Mouse (Mus musculus): ENCODE results near the gene Usp6nl. TPM values are rescaled to one million over a fixed set of nuclear protein-coding genes. Genes with fewer than 3 reads are reported as not detected.

The Usp6nl gene
- total RNA-seq, 2 experiments from 2014 or later: 18.0 to 26.6 TPM

DNA sequence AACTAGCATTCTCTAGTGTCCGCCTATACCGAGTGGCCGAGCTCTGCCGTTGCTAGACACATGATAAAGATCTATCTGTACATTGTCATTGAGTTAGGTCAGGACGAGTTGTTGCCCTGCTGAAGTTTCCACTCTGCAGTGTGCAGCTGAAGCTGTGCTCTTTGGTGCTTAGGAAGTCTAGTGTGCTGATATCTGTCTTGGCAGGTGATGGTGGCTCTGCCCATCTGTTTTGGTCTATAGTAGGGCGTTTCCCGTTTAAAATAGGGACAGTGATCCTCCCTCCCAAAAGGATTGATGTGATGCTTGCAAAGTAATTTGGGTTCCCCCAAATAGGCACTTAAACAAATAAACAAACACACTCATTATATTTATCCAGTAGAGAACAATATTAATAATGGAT is 82.2 kb downstream of the Usp6nl start:
- peak; percentile 74 for ATAC-seq (replicated peaks; ENCODE audit: low FRiP score, poor library complexity, severe bottlenecking)

DNA sequence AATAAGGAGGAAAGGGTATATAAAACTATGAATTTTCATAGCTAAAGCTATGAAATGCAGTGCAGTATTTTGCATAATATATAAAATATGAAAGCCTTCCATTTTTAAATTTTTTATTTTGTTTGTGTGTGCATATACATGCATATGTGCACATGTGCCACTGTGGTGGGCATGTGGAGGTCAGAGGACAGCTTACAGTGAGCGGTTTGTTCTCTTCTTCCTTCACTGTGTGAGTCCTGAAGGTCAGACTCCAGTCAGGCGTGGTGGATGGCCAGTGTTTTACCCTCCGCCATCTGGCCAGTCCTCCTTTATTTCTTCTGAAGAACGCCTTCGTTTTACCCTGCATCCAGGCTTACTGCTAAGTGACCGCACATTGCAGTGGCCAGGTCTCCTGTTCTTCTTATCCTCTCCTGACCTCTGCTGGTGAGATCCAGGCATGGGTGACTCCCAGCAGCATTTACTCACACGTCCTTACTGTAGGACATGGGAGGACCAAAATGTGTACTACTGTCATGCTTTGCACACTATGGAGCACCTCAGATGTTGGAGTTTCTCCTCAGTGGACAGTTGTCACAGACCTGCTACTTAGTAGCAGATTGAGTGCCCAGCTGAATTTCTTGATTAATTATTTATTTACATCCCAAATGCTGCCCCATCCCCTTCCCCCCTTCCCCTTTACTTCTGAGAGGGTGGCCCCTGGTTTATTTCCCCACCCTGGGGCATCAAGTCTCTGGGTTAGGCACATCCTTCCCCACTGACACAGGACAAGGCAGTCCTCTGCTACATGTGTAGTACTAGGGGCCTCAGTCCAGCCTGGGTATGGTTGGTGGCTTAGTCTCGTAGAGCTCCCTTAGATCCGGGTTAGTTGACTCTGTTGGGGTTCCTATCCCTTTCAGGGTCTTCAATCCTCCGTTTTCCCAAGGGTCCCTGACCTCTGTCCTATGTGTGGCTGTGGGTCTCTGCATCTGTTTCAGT is 82.9 kb downstream of the Usp6nl start:
- peak; percentile 82 for ATAC-seq (replicated peaks; ENCODE audit: low FRiP score, poor library complexity, severe bottlenecking)

DNA sequence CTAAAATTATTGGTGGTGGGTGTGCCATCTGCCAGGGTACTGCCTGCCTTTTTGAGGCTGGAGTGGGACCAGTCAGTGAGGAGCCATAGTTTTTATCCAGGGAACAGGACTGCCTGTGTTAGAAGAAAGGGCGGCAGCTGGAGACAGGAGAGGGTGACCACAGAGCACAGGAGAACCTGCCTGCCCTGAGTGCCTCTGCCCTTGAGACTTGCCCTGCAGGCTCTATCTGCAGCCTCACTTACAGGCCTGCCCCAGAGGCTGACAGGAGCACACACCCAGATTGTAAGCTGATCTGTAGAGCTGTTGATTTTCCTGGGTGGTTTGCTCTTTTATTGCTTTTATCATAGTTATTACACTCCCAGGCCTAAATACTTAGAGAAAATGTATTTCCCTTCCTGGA is 85.2 kb downstream of the Usp6nl start:
- ATAC-seq (replicated peaks; ENCODE audit: low FRiP score, poor library complexity, severe bottlenecking): no peak

DNA sequence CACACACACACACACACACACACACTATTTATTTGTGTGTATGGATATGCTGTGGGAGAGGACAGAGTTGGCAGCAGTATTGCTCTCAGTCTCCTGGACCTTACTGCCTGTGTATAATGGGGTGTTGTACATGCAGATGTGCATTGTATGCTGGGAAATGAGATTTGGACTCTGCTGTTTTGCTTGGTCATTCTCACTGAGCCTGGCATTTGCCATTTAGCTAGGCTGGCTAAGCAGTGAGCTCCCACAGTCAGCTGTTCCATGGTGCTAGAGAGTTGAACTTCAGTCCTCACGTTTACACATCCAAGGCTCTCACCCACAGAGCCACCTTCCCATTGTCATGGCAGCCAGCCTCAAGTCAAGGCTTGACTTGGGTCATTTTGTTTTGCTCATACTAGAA is 90.2 kb downstream of the Usp6nl start:
- ATAC-seq (replicated peaks; ENCODE audit: low FRiP score, poor library complexity, severe bottlenecking): no peak

DNA sequence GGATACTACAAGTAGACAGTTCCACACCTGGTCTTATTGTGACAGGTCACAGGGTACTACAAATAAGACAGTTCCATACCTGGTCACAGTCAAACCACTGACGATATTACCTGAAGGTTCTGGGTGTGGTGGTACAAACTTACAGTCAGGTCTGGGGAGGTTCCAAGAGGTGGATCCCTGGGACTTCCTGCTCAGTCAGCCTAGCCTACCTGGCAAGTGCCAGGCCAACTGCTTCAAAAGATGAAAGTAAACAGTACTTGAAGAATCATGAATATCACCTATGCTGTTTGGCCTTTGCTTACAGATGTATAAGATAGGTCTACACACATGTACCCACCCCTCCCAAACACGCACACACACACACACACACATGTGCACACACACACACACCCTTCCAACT is 91.3 kb downstream of the Usp6nl start:
- no peak for ATAC-seq (replicated peaks; ENCODE audit: low FRiP score, poor library complexity, severe bottlenecking)

DNA sequence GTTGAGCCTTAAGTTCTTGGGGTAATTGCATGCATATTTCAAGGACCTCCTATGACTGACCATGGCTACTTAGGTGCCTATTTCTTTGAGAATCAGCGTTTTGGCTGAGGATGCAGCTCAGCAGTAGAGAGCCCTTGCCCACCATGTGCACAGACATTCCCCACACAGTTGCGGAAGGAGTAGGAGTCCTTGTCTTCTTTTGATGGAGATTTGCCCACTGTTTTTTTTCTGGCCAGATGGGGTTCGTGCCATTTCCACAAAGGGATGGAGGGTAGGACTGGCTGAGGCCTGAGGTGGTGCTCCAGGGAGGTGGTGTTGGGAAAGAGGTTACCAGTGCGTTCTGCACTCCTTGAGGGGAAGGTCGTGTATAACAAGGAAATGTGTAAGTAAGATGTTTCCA is 91.9 kb downstream of the Usp6nl start:
- ATAC-seq (replicated peaks; ENCODE audit: low FRiP score, poor library complexity, severe bottlenecking): no peak

DNA sequence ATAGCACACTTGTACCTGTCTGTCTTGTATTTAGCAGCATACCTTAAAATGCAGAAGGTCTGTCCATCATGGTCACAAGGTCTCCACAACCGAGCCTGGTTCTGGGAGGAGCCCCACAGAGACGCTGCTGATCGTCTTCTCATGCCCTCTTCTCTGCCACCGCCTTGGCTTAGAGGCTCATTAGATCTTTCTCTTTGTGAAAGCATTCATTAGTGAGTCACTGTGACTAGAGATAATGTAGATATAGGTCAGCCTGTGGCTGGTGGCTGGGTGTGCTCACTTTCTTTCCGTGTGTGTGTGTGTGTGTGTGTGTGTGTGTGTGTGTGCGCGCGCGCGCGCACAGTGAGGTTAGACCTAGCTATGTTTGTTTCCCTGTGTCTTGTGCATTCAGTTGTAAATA is 94.7 kb downstream of the Usp6nl start:
- ATAC-seq (replicated peaks; ENCODE audit: low FRiP score, poor library complexity, severe bottlenecking): no peak

DNA sequence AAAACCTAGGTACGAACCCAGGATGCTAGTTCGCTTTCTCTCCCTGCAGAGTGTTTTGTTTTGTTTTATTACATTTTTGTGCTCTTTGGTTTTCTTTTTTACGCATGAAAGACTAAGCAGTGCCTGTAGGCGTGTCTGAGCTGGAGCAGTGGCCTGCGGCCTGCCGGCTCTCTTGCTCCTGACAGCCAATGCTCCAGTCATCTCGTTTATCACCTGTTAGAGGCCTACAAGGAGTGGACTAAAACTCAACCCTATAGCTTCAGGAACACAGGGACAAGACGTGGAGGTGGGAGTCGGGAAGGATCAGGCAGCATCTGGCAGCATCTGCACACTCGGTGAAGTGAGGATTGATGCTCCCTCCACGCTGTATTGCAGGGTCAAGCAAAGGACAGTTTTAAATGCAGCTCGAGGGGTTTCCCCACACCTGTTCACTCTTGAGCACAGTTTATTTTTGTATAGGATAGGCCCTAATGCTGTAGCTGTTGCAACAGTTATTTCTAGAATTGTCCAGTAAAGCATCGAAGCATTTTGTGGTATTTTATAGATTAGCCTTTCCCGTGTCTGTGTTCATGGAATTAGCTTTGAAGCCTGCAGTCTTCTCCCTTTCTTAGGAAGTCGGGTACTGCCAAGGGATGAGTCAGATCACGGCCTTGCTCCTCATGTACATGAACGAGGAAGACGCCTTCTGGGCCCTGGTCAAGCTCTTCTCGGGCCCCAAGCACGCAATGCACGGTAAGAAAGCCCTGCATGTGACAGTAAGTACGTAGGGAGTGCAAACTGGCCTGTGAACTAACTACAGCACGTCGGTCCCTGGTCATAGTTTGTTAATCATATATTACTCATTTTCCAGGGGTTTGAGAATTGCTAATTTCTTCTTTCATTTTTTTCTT is 101.4 kb downstream of the Usp6nl start:
- ATAC-seq (replicated peaks; ENCODE audit: low FRiP score, poor library complexity, severe bottlenecking): no peak

DNA sequence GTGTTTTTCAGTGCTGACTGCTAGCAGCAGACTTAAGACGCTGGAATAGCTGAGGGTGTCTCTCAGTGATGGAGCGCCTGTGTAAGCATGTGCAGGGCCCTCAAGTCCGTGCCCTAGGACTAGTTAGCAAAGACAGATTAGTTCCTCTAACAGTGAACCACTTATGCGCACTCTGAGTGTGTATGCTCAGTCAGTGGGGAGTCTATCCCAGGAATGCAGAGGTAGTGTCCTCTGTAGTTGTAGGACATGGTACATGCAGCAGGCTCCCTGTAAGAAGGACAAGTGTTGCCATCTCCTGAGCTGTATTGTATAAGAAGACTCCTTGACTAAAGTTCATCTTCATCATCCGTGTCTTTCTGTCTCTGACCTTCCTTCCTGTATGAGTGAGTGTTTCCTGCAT is 102.4 kb downstream of the Usp6nl start:
- ATAC-seq (replicated peaks; ENCODE audit: low FRiP score, poor library complexity, severe bottlenecking): no peak

DNA sequence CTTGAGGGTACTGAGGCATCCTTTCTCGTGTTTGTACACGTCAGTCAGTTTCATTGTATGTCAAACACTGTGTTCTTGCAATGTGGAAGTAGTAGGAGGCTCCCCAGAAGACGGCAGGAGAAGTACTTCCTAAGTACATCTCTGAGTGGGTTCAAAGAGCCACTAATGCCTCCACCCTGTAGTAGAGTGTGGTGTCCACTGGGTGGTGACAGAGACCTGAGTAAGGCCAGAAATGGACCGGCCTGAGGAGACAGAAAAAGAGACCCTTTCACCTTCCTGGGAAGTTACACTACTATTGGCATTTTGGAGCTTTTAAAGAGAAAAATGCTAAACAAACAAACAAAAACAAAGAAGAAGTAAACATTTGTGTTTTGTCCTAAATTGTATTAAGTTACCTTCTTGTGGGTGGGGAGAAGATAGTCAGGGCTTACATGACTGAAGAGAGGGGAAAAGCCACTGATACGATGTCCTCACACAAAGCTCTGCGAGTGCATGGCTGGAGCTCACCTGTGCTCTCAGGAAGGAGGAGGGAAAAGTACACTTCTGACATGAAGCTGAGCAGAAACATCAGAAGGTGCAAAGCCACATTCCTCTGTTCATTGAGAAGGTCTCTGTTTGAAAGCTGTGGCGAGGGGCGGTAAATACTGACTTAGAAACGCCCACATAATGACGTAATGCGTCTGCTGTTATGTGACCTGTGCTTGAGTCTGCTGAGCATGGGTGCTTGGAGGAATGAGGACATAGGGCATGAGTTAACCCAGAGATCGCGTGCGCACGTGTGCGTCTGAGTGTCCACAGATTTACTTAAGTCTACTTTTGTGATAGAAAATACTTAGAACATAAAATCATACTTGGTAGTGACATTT is 113.9 kb downstream of the Usp6nl start:
- ATAC-seq (replicated peaks; ENCODE audit: low FRiP score, poor library complexity, severe bottlenecking): no peak; the same call in 1 of the 2 replicates

DNA sequence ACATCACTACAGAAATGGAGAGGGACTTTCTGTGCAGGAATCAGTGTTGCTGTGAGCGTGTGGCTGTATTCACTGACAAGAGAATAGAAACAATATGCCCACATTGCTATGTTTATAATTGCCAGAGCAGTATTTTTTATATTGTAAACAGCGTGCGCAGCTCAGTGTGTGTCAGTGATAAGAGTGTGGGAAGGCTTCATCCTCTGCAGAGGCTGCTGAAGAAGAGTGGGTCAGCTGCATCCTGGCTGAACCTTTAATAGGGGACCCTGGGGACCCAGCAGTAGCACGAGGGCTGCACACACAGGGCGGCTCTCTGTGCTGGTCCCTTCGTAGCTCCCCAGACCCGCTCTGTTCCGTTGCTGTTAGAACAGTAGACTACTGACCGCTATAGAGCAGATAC is 119.2 kb downstream of the Usp6nl start:
- ATAC-seq (replicated peaks; ENCODE audit: low FRiP score, poor library complexity, severe bottlenecking): no peak

DNA sequence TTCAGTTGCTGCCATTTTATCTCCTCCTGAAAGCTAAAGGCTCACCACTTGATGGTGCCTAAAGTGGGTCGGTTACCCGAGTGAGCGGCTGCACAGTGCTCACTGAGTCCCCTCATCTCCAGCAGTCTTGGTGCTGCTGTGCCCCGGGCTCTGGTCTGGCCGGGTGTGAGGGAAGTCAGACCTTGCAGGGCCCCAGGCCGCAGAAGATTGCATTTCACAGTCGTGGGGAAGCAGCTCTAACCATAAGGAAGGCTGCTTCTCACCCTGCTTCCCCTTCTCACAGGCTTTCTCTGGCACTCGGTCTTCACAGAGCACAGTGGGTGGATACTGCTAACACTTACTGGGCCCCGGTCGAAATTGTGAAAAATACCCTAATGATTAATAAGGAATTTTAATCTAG is 119.8 kb downstream of the Usp6nl start:
- ATAC-seq (replicated peaks; ENCODE audit: low FRiP score, poor library complexity, severe bottlenecking): no peak

DNA sequence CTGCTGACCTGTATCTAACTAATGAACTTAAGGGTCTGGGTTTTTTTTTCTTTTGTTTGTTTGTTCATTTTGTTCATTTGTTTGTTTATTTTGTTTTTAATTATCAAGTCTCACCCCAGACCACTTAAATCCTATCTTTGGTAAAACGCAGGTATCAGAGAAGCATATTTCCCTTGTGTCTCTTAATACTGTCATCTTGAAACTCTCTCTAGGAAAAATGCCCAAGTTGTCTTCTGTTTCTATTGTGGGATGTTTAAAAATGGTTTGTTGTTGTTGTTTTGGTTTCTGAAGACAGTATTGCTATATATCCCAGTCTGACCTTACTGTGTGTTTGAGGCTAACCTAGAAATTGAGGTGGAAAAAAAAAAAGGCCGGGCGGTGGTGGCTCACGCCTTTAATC is 121.5 kb downstream of the Usp6nl start:
- no peak for ATAC-seq (replicated peaks; ENCODE audit: low FRiP score, poor library complexity, severe bottlenecking)

DNA sequence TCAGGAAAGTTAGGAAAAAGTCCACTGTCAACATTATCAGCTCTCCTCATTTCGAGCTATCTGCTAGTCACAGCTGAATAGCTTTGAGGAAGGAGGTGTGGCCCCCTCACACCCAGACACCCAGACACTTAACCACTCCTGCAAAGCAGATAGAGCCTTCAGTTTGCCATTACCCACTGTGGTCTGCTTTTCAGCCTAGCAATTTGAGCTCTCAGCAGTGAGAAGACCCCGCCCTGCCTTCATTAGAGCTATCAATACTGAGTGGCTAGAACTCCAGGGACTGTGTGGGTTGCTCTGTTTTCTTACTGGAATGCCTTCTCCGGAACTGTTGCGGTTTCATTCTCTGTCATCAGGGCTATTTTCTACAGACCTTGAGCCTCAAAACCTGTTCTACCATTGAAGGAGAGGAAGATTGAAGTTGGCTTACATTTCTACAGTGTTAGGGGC is 122.3 kb downstream of the Usp6nl start:
- peak; percentile 89 for ATAC-seq (replicated peaks; ENCODE audit: low FRiP score, poor library complexity, severe bottlenecking)

DNA sequence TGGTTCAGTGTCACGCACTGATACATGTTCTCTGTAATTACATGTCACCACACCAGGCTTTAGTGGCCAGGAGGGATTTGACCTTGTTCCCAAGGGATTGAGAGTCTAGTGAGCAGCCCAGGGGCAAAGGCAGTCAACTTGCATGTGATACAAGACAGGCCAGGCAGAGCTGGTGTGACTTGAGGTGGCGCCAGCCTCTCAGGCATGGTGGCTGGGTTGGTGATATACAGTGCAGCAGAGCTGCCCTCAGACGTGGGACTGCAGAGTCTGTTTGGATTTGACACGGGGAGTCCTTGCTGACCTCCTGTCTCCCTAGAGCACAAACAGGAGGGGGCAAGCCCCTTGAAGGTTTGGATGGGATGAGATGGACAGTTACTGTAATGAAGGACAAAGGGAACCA is 123.4 kb downstream of the Usp6nl start:
- no peak for ATAC-seq (replicated peaks; ENCODE audit: low FRiP score, poor library complexity, severe bottlenecking)

DNA sequence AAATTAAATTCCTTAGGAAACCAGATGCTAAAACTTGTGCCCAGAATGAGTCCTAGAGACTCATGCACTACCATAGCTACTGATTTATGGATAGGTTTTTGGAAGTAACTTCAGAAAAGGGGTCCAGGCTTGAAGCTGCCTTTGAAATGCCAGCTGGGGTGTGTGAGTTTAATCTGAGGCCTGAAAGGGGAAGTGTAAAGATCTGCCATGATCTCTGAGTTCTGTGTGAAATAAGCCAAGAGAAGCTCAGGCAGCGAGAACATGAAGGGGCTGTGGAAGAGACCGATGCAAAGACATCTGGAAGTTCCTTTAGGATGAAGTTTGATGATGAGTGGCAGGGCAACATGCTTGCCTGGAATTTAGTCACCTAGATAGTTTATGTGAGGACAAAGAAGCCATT is 126.4 kb downstream of the Usp6nl start:
- ATAC-seq (replicated peaks; ENCODE audit: low FRiP score, poor library complexity, severe bottlenecking): no peak

DNA sequence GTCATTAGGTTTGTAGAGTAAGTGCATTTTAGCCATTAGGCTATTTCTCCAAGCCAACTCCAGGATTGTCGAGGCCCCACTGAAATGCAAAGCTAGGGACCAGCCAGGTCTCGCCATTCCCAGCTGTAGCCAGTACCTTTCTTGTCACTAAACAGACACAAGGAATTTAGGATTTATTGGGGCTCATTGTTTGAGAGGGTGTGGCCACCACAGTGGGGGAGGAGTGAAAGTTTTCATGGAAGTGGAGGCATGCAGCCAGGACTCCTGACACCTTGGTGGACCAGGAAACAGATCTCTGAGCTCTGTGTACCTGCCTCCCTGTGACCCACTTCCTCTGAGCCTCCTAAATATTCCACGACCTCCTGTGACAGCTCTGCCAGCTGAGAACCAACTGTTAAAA is 127.2 kb downstream of the Usp6nl start:
- no peak for ATAC-seq (replicated peaks; ENCODE audit: low FRiP score, poor library complexity, severe bottlenecking)

DNA sequence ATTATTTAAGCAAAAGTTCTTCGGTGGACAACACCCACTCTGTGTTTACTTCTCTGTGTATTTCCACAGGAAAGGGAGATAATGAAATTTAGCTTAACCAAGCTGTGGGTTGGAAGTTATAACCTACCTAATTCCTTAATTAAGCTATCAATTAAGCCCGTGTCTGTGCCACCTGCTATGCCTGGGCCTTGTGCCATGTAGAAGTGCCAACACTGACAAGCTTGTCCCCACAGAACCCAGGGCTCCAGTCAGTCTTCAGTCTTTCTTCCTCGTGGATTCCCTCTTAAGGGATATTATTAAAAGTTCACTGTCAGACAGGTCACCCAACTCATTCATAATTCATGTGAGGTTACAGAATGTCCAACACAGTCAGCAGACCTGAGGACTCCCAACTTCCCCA is 128.1 kb downstream of the Usp6nl start:
- no peak for ATAC-seq (replicated peaks; ENCODE audit: low FRiP score, poor library complexity, severe bottlenecking)

DNA sequence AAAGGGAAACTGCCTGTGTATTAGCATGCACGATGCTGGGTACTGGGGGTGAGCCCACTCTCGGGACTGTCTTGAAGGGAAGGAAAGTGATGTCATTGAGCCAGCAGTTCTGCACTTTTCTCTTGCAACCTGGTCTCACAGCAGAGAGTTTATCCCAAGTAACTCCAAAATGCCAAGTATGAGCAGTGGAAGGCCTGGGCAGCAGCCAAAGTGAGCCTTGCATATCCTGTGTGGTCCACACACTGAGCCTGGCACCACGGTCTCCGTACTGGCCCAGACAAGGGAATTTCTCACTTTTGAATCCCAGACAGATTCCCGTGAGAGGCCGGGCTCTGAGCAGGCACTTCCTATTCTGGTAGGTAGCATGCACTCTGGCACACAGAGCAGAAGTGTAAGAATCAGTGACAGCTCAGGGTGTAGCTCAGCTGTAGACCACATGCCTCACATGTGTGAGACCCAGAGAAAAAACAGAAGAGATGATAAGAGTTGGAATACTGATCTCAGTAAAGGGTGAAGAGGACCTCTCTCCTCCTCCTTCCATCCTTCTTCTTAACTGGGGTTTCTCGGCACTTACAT is 132.6 kb downstream of the Usp6nl start:
- ATAC-seq (replicated peaks; ENCODE audit: low FRiP score, poor library complexity, severe bottlenecking): no peak
